Mouse (Mus musculus) neural tube, embryonic 14.5 days (tissue): ENCODE measurements around the gene Hic2. TPM values are rescaled to one million over a fixed set of nuclear protein-coding genes. Genes with fewer than 3 reads are reported as not detected.

Experiments
- ATAC-seq: fragments of 200-750 bp; cut with Nextera tagmentation; 2 replicates; pipeline ENCODE4 v1.8.0; 2017; ENCODE audit warnings: low read depth, mild to moderate bottlenecking, moderate TSS enrichment, moderate library complexity
- H3K27ac ChIP-seq: fragments of 300-500 bp; sonication (generic); 2 replicates; pipeline ENCODE4 v1.5.1; 2014; ENCODE audit warnings: low read depth, mild to moderate bottlenecking, control low read depth, low read length, moderate library complexity, mixed read lengths
- H3K27me3 ChIP-seq: fragments of 300-500 bp; sonication (generic); 2 replicates; pipeline ENCODE4 v1.6.1; 2014; ENCODE audit warnings: low read length; ENCODE audit not compliant: control insufficient read depth, insufficient read depth
- H3K36me3 ChIP-seq: fragments of 300-500 bp; sonication (generic); 2 replicates; pipeline ENCODE4 v1.6.1; 2014; ENCODE audit warnings: low read length, mixed read lengths; ENCODE audit not compliant: control insufficient read depth, insufficient read depth
- H3K4me1 ChIP-seq: fragments of 300-500 bp; sonication (generic); 2 replicates; pipeline ENCODE4 v1.6.1; 2014; ENCODE audit warnings: low read length; ENCODE audit not compliant: control insufficient read depth, insufficient read depth
- H3K4me2 ChIP-seq: fragments of 300-500 bp; sonication (generic); 2 replicates; pipeline ENCODE4 v1.6.1; 2014; ENCODE audit warnings: mild to moderate bottlenecking, low read depth, low read length, control low read depth
- H3K4me3 ChIP-seq: fragments of 300-500 bp; sonication (generic); 2 replicates; pipeline ENCODE4 v1.5.1; 2014; ENCODE audit warnings: low read depth, low read length, control low read depth, mixed read lengths
- H3K9ac ChIP-seq: fragments of 300-500 bp; sonication (generic); replicated peaks from 2 replicates; pipeline ENCODE4 v1.6.1; 2014; ENCODE audit warnings: low read depth, mild to moderate bottlenecking, control low read depth, low read length, mixed read lengths
- H3K9me3 ChIP-seq: fragments of 300-500 bp; sonication (generic); 2 replicates; pipeline ENCODE4 v1.6.1; 2016; ENCODE audit warnings: low read length; ENCODE audit not compliant: control insufficient read depth
- WGBS: fragments of 180-500 bp; shearing (Covaris S2); extraction: QIAGEN DNeasy Blood & Tissue Kit; methylation state at CpG from one replicate; pipeline ENCODE4 v1.1.7; 2014; 5-methylcytosine and 5-hydroxymethylcytosine counted together
- polyA plus RNA-seq: library from polyadenylated mRNA; unstranded; fragments of >200 nt; fragmentation: Nextera tagmentation; extraction: Ambion mirVana; gene quantifications from 2 replicates; pipeline ENCODE4 v1.2.1, GENCODE M21; 2014

The Hic2 gene
- polyA plus RNA-seq, 1 experiment from 2014 or later = 4.8 TPM

- H3K4me3 ChIP-seq = no peak overlapping the region
- H3K9ac ChIP-seq = no peak overlapping the region
- ATAC-seq = no peak
- H3K4me2 ChIP-seq = no peak overlapping the region
- no peak overlapping the region for H3K27ac ChIP-seq
- H3K9me3 ChIP-seq = no peaks in the 10 kb centered on the region
- 94% methylated on average over 5 of the region's 5 CpGs for WGBS
- H3K36me3 ChIP-seq = peaks cover 70% of the 10 kb centered on the region
- no peaks in the 10 kb centered on the region for H3K27me3 ChIP-seq
- H3K4me1 ChIP-seq = no peaks in the 10 kb centered on the region
Measured at GRCm38 (mm10) chr16:17312531-17312930, 79.2 kb downstream of the Hic2 start.

Other genes with a start within 250 kb of the Hic2 start
- gene Ypel1, start 163.9 kb upstream of the Hic2 start, polyA plus RNA-seq = 109 and 129 TPM in 2 replicates
- gene Ppil2, start 122.3 kb upstream of the Hic2 start, polyA plus RNA-seq = 131 and 143 TPM in 2 replicates
- 9.3 and 12.1 TPM in 2 replicates for gene 2610318N02Rik, start 108.4 kb upstream of the Hic2 start, polyA plus RNA-seq
- gene Sdf2l1, start 101.2 kb upstream of the Hic2 start, polyA plus RNA-seq = 15.9 and 20.8 TPM in 2 replicates
- 44.1 and 51.3 TPM in 2 replicates for gene Ydjc, start 89.0 kb upstream of the Hic2 start, polyA plus RNA-seq
- 3.3 TPM in 2 replicates for gene Ccdc116, start 86.3 kb upstream of the Hic2 start, polyA plus RNA-seq
- gene Ube2l3, start 30.9 kb upstream of the Hic2 start, polyA plus RNA-seq = 280 and 285 TPM in 2 replicates
- 2.2 and 2.7 TPM in 2 replicates for gene Rimbp3, start 25.0 kb upstream of the Hic2 start, polyA plus RNA-seq
- 37.7 and 55.7 TPM in 2 replicates for gene Tmem191c, start 42.5 kb downstream of the Hic2 start, polyA plus RNA-seq
- gene Serpind1, start 97.8 kb downstream of the Hic2 start, polyA plus RNA-seq = 0.83 and 2.3 TPM in 2 replicates
- 9.5 and 10.6 TPM in 2 replicates for gene Snap29, start 172.4 kb downstream of the Hic2 start, polyA plus RNA-seq
- gene Pi4ka, start 172.7 kb downstream of the Hic2 start, polyA plus RNA-seq = 73.0 and 83.1 TPM in 2 replicates
- gene Crkl, start 218.4 kb downstream of the Hic2 start, polyA plus RNA-seq = 70.6 and 73.1 TPM in 2 replicates